In genomic region chr10:111693762-111694161, GRCm38 (mm10) we compare ENCODE assay signal across 17 mouse cellular contexts.
DNase-seq lines count a peak whose midpoint lies in the region; ATAC-seq and TF ChIP-seq lines count a peak whose summit lies in the region.
"Had no signal": no experiment of that assay in that cellular context is flagged by ENCODE, and none has a peak within 500 bp of the region (broad histone marks: within the 10 kb centered on the region; RNA-seq: fewer than 3 reads in every experiment).

No protein-coding gene starts in this region.

- 0 out of 2 replicates have a peak overlapping the region, but pooled peaks have one; percentile 39 for H3K27ac ChIP-seq in heart, embryonic 16.5 days (ENCODE audit: low read length)
- peak overlapping the region; percentile 56; the same call in 1 of the 2 replicates for H3K27ac ChIP-seq in kidney, embryonic 16.5 days (ENCODE audit: low read length)
- H3K27ac ChIP-seq in olfactory bulb, adult 2 months (ENCODE audit: insufficient read depth, low read depth, low read length): peak overlapping the region; percentile 70
- H3K27ac ChIP-seq: embryonic facial prominence, embryonic 12.5 days; forebrain, embryonic 10.5 days; liver, embryonic 13.5 days; midbrain, embryonic 12.5 days had no signal

- no peak overlapping the region for H3K4me3 ChIP-seq in heart, embryonic 16.5 days (ENCODE audit: low read length)
- H3K4me3 ChIP-seq in kidney, embryonic 16.5 days (ENCODE audit: low read length): no peak overlapping the region
- H3K4me3 ChIP-seq in olfactory bulb, adult 2 months (ENCODE audit: insufficient read depth, low read depth, low read length): no peak overlapping the region
- H3K4me3 ChIP-seq: embryonic facial prominence, embryonic 12.5 days; forebrain, embryonic 10.5 days; liver, embryonic 13.5 days; midbrain, embryonic 12.5 days had no signal

- H3K36me3 ChIP-seq in heart, embryonic 16.5 days (ENCODE audit: control insufficient read depth, insufficient read depth): no peaks in the 10 kb centered on the region
- no peaks in the 10 kb centered on the region for H3K36me3 ChIP-seq in kidney, embryonic 16.5 days (ENCODE audit: insufficient read depth, low read length)
- H3K36me3 ChIP-seq: embryonic facial prominence, embryonic 12.5 days; forebrain, embryonic 10.5 days; liver, embryonic 13.5 days; midbrain, embryonic 12.5 days had no signal

- no peaks in the 10 kb centered on the region for H3K27me3 ChIP-seq in heart, embryonic 16.5 days (ENCODE audit: control insufficient read depth, insufficient read depth, low read length)
- H3K27me3 ChIP-seq in kidney, embryonic 16.5 days (ENCODE audit: insufficient read depth, low read length): no peaks in the 10 kb centered on the region
- H3K27me3 ChIP-seq: embryonic facial prominence, embryonic 12.5 days; liver, embryonic 13.5 days; midbrain, embryonic 12.5 days had no signal

- ATAC-seq in heart, embryonic 16.5 days (replicated peaks; ENCODE audit: extremely low read depth, insufficient read depth, low FRiP score): no peak
- ATAC-seq in kidney, embryonic 16.5 days (ENCODE audit: low FRiP score, low TSS enrichment): no peak

- H3K9ac ChIP-seq in heart, embryonic 16.5 days (ENCODE audit: low read length): no peak overlapping the region
- no peak overlapping the region for H3K9ac ChIP-seq in kidney, embryonic 16.5 days (replicated peaks; ENCODE audit: low read length)
- H3K9ac ChIP-seq: embryonic facial prominence, embryonic 12.5 days; liver, embryonic 13.5 days; midbrain, embryonic 12.5 days had no signal

- H3K9me3 ChIP-seq in heart, embryonic 16.5 days (replicated peaks; ENCODE audit: control insufficient read depth, low read length): no peaks in the 10 kb centered on the region
- H3K9me3 ChIP-seq in kidney, embryonic 16.5 days (ENCODE audit: low read length): no peaks in the 10 kb centered on the region
- H3K9me3 ChIP-seq: embryonic facial prominence, embryonic 12.5 days; forebrain, embryonic 10.5 days; liver, embryonic 13.5 days; midbrain, embryonic 12.5 days had no signal

- H3K4me1 ChIP-seq in heart, embryonic 16.5 days (ENCODE audit: control insufficient read depth, insufficient read depth, low read length): peaks cover 12% of the 10 kb centered on the region
- peaks cover 60% of the 10 kb centered on the region for H3K4me1 ChIP-seq in kidney, embryonic 16.5 days (ENCODE audit: insufficient read depth, low read length)
- peaks cover 3% of the 10 kb centered on the region for H3K4me1 ChIP-seq in olfactory bulb, adult 2 months (ENCODE audit: control insufficient read depth, insufficient read depth, low read length)
- H3K4me1 ChIP-seq: liver, embryonic 13.5 days had no signal

- H3K4me2 ChIP-seq in heart, embryonic 16.5 days (ENCODE audit: low read depth, low read length): no peak overlapping the region
- no peak overlapping the region for H3K4me2 ChIP-seq in kidney, embryonic 16.5 days (replicated peaks; ENCODE audit: low read depth, low read length)
- H3K4me2 ChIP-seq: embryonic facial prominence, embryonic 12.5 days; liver, embryonic 13.5 days; midbrain, embryonic 12.5 days had no signal

- TF ChIP-seq CTCF in olfactory bulb, adult 2 months (IDR thresholded peaks at IDR 0.05; ENCODE audit: insufficient read depth, low read depth, low read length): no peak

- no peak for TF ChIP-seq POLR2A in olfactory bulb, adult 2 months (IDR thresholded peaks at IDR 0.05; ENCODE audit: insufficient read depth, low read depth, low read length)

- no peak for DNase-seq in heart, postnatal 4 days
- DNase-seq in kidney, adult 11 months: no peak
- peak; percentile 47 for DNase-seq in 3T3-L1 (ENCODE audit: low read depth, low spot score)
- DNase-seq in right cerebral cortex, adult 2 months (ENCODE audit: low spot score in 2 of 2): no peak
- DNase-seq: adrenal gland, adult 2 months; cerebellum, adult 11-12 months; kidney, postnatal 4 days; liver, embryonic 13.5 days; lung, postnatal 36 days; spleen, adult 18-20 months; thymus, postnatal 25 days had no signal
